Mouse (Mus musculus) liver, embryonic 11.5 days (tissue): ENCODE results near the gene Mbnl2. TPM values are rescaled to one million over a fixed set of nuclear protein-coding genes. Genes with fewer than 3 reads are reported as not detected.
"Not testable (repeated sequence)": the region's sequence is repeated elsewhere in the genome, so short reads cannot be mapped to it uniquely, and the experiment has no call there.

Experiments used
- ATAC-seq: fragments of 200-750 bp; cut with Nextera tagmentation; replicated peaks from 2 replicates; pipeline ENCODE4 v1.8.0; 2017; ENCODE audit warnings: moderate number of reproducible peaks, mild to moderate bottlenecking, moderate TSS enrichment, moderate library complexity; ENCODE audit not compliant: low FRiP score
- DNase-seq: peaks from one replicate; pipeline ENCODE4 v3.0.0-alpha.2; 2017; ENCODE audit warnings: low spot score
- H3K27ac ChIP-seq: fragments of 300-500 bp; sonication (generic); 2 replicates; pipeline ENCODE4 v1.5.1; 2014; ENCODE audit warnings: mild to moderate bottlenecking, low read depth, low read length, control low read depth
- H3K27me3 ChIP-seq: fragments of 300-500 bp; sonication (generic); replicated peaks from 2 replicates; pipeline ENCODE4 v1.6.1; 2014; ENCODE audit warnings: low read length, mixed read lengths; ENCODE audit not compliant: control insufficient read depth, insufficient read depth
- H3K36me3 ChIP-seq: fragments of 300-500 bp; sonication (generic); 2 replicates; pipeline ENCODE4 v1.6.1; 2014; ENCODE audit warnings: mild to moderate bottlenecking, low read length, moderate library complexity, mixed read lengths; ENCODE audit not compliant: control insufficient read depth, insufficient read depth
- H3K4me1 ChIP-seq: fragments of 300-500 bp; sonication (generic); replicated peaks from 2 replicates; pipeline ENCODE4 v1.6.1; 2014; ENCODE audit warnings: low read length, mixed read lengths; ENCODE audit not compliant: control insufficient read depth, insufficient read depth
- H3K4me2 ChIP-seq: fragments of 300-500 bp; sonication (generic); 2 replicates; pipeline ENCODE4 v1.6.1; 2014; ENCODE audit warnings: mild to moderate bottlenecking, control low read depth, moderate library complexity
- H3K4me3 ChIP-seq: fragments of 300-500 bp; sonication (generic); 2 replicates; pipeline ENCODE4 v1.5.1; 2014; ENCODE audit warnings: low read depth, low read length, control low read depth
- H3K9ac ChIP-seq: fragments of 300-500 bp; sonication (generic); 2 replicates; pipeline ENCODE4 v1.6.1; 2014; ENCODE audit warnings: low read depth, low read length, control low read depth
- H3K9me3 ChIP-seq: fragments of 300-500 bp; sonication (generic); 2 replicates; pipeline ENCODE4 v1.6.1; 2016; ENCODE audit warnings: low read length, inconsistent platforms, mixed read lengths; ENCODE audit not compliant: control insufficient read depth
- WGBS: fragments of 180-500 bp; shearing (Covaris S2); extraction: QIAGEN DNeasy Blood & Tissue Kit; methylation state at CpG from one replicate; pipeline ENCODE4 v1.1.7; 2014; 5-methylcytosine and 5-hydroxymethylcytosine counted together
- polyA plus RNA-seq: library from polyadenylated mRNA; unstranded; fragments of >200 nt; fragmentation: Nextera tagmentation; extraction: Ambion mirVana; gene quantifications from 2 replicates; pipeline ENCODE4 v1.2.1, GENCODE M21; 2014

The Mbnl2 gene
- polyA plus RNA-seq, 1 experiment from 2014 or later, result 38.2 TPM

- Histone ChIP-seq H3K9me3 (no peaks in the 10 kb centered on the region), H3K4me3 (no peak overlapping the region), H3K27ac (no peak overlapping the region), H3K4me2 (no peak overlapping the region), H3K27me3 (no peaks in the 10 kb centered on the region), H3K4me1 (peaks cover 12% of the 10 kb centered on the region), H3K36me3 (no peaks in the 10 kb centered on the region), H3K9ac (no peak overlapping the region)
- DNase-seq (no peak), ATAC-seq (no peak)
- 94% methylated on average over 19 of the region's 19 CpGs for WGBS
These were observed 82.0 kb downstream of the Mbnl2 start for GRCm38 (mm10) chr14:120357321-120358070.

GRCm38 (mm10) chr14:120359608-120360007, 84.1 kb downstream of the Mbnl2 start:
- H3K9ac ChIP-seq, H3K4me3 ChIP-seq, DNase-seq, H3K27me3 ChIP-seq, H3K36me3 ChIP-seq, H3K9me3 ChIP-seq, ATAC-seq, H3K4me2 ChIP-seq, H3K27ac ChIP-seq: not testable (repeated sequence)
- peaks cover 23% of the 10 kb centered on the region for H3K4me1 ChIP-seq
- 94% methylated on average over 8 of the region's 8 CpGs for WGBS

DNA sequence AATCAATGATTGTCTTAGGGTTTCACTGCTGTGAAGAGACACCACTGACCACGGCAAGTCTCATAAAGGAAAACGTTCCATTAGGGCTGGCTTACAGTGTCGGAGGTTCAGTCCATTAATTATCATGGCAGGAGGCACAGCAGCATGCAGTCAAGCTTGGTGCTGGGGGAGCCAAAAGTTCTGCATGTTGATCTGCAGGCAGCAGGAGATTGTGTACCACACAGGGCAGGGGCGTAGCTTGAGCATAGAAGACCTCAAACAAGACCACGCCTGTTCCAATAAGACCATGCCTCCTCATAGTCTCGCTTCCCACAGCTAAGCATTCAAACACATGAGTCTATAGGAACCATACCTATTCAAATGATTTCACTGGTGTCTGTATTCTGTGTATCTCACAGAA, 85.7 kb downstream of the Mbnl2 start:
- 79% methylated on average over 6 of the region's 6 CpGs for WGBS
- no peak for ATAC-seq
- no peaks in the 10 kb centered on the region for H3K9me3 ChIP-seq
- peaks cover 13% of the 10 kb centered on the region for H3K4me1 ChIP-seq
- H3K27ac ChIP-seq, result no peak overlapping the region
- no peak overlapping the region for H3K9ac ChIP-seq
- no peak overlapping the region for H3K4me2 ChIP-seq
- H3K4me3 ChIP-seq, result no peak overlapping the region
- H3K27me3 ChIP-seq, result no peaks in the 10 kb centered on the region
- no peak for DNase-seq
- H3K36me3 ChIP-seq, result no peaks in the 10 kb centered on the region

DNA sequence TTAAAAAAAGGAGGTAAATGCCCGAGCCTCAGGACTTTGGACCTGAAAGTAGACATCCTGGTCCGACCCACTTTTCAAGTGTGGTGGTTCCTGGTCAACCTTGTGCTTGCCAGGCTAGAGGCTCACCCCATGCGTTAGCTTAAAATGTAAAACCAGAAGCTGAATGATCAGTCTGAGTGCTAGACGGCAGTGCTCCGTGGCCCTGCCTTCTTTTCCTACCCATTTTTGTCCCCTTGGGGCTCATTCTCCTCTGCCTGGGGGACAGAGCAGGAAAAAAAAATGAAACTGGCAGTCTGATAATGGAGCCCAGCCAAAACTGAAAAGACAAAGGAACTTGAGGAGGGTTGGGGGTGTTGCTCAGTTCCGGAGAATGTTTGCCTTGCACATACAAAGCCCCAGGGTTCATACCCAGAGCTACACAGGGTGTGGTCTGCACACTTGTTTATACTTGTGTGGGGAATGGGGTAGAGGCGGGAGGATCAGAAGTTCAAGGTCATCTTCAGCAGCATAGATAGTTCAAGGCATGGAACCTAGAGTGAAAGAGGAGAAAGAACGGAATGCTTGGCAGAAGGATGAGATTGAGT, 87.0 kb downstream of the Mbnl2 start:
- Histone ChIP-seq H3K4me1 (peaks cover 13% of the 10 kb centered on the region), H3K27ac (no peak overlapping the region; the same call in 1 of the 2 replicates), H3K9me3 (no peaks in the 10 kb centered on the region), H3K4me3 (no peak overlapping the region), H3K36me3 (no peaks in the 10 kb centered on the region), H3K4me2 (no peak overlapping the region), H3K9ac (no peak overlapping the region), H3K27me3 (no peaks in the 10 kb centered on the region)
- 68% methylated on average over 8 of the region's 8 CpGs for WGBS
- ATAC-seq (peak; percentile 25; the same call in 1 of the 2 replicates), DNase-seq (no peak)

GRCm38 (mm10) chr14:120363090-120363818, 87.8 kb downstream of the Mbnl2 start:
- WGBS, result 57% methylated on average over 8 of the region's 8 CpGs
- Histone ChIP-seq H3K9me3 (no peaks in the 10 kb centered on the region), H3K4me3 (no peak overlapping the region), H3K9ac (no peak overlapping the region), H3K4me2 (no peak overlapping the region), H3K36me3 (no peaks in the 10 kb centered on the region), H3K27me3 (no peaks in the 10 kb centered on the region), H3K4me1 (peaks cover 13% of the 10 kb centered on the region), H3K27ac (no peak overlapping the region; the same call in 1 of the 2 replicates)
- DNase-seq (no peak), ATAC-seq (peak; percentile 55)

GRCm38 (mm10) chr14:120365088-120365487, 89.6 kb downstream of the Mbnl2 start:
- H3K4me1 ChIP-seq, result peaks cover 18% of the 10 kb centered on the region

DNA sequence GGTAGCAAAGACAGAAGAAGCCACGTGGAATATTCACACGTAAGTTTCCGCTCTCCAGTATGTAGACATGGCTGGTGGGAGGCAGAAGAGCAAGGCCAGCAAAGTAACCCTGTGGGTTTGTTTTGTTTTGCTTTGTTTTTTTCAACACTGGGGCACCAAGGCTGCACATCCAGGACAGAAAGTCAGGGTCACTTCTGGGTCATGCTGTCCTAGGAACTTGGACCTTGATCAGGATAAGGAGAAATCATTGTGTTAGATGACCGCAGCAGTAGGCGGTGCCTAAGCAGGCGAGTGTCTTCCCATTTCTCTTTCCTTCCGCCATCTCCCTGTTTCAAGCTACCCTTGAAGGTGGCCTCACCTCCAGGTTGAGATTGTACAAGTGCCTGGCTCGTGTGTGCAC, 91.5 kb downstream of the Mbnl2 start:
- Histone ChIP-seq H3K4me1 (peaks cover 18% of the 10 kb centered on the region), H3K27me3 (no peaks in the 10 kb centered on the region), H3K27ac (no peak overlapping the region), H3K4me3 (no peak overlapping the region), H3K9ac (no peak overlapping the region), H3K36me3 (no peaks in the 10 kb centered on the region), H3K4me2 (no peak overlapping the region), H3K9me3 (no peaks in the 10 kb centered on the region)
- DNase-seq, result no peak
- WGBS, result 87% methylated on average over 8 of the region's 8 CpGs
- no peak for ATAC-seq

More at GRCm38 (mm10) chr14:120365088-120365487, 89.6 kb downstream of the Mbnl2 start:
- H3K36me3 ChIP-seq, result no peaks in the 10 kb centered on the region
- 87% methylated on average over 4 of the region's 4 CpGs for WGBS
- no peak for DNase-seq
- H3K27ac ChIP-seq, result no peak overlapping the region
- H3K9ac ChIP-seq, result no peak overlapping the region
- no peaks in the 10 kb centered on the region for H3K27me3 ChIP-seq
- H3K4me3 ChIP-seq, result no peak overlapping the region
- H3K9me3 ChIP-seq, result no peaks in the 10 kb centered on the region
- no peak for ATAC-seq
- no peak overlapping the region for H3K4me2 ChIP-seq

GRCm38 (mm10) chr14:120367589-120367988, 92.1 kb downstream of the Mbnl2 start:
- H3K9ac ChIP-seq, result no peak overlapping the region
- peaks cover 15% of the 10 kb centered on the region for H3K4me1 ChIP-seq
- H3K9me3 ChIP-seq, result no peaks in the 10 kb centered on the region
- 87% methylated on average over 4 of the region's 4 CpGs for WGBS
- no peak overlapping the region for H3K4me3 ChIP-seq
- no peak overlapping the region for H3K27ac ChIP-seq
- no peak overlapping the region for H3K4me2 ChIP-seq
- ATAC-seq, result no peak
- no peaks in the 10 kb centered on the region for H3K36me3 ChIP-seq
- no peak for DNase-seq
- no peaks in the 10 kb centered on the region for H3K27me3 ChIP-seq
